Comparison of ENCODE assay signal across 8 mouse cellular contexts in genomic region chr10:100588932-100589388, GRCm38 (mm10). TPM values are rescaled to one million over a fixed set of nuclear protein-coding genes. Genes with fewer than 3 reads are reported as not detected.
DNase-seq lines count a peak whose midpoint lies in the region; ATAC-seq and TF ChIP-seq lines count a peak whose summit lies in the region.

No protein-coding gene starts in this region.

- no peak overlapping the region for H3K27ac ChIP-seq in brown adipose tissue, adult 24 weeks (replicated peaks; ENCODE audit: low read depth, low read length)
- H3K27ac ChIP-seq in heart, embryonic 13.5 days (replicated peaks): peak overlapping the region; percentile 71
- no peak overlapping the region for H3K27ac ChIP-seq in kidney, postnatal 0 days
- H3K27ac ChIP-seq in liver, adult 2 months (replicated peaks; ENCODE audit: insufficient read depth, low read depth, low read length): no peak overlapping the region

- peaks cover 6% of the 10 kb centered on the region for H3K36me3 ChIP-seq in heart, embryonic 13.5 days
- no peaks in the 10 kb centered on the region for H3K36me3 ChIP-seq in kidney, postnatal 0 days (ENCODE audit: insufficient read depth, low read length)
- no peaks in the 10 kb centered on the region for H3K36me3 ChIP-seq in liver, adult 2 months (ENCODE audit: control insufficient read depth, insufficient read depth, low read length)

- ATAC-seq in erythroid progenitor cell, adult 5-6 weeks (replicated peaks; ENCODE audit: low FRiP score, poor library complexity, severe bottlenecking): peak; percentile 99
- ATAC-seq in heart, embryonic 13.5 days (ENCODE audit: extremely low read depth, insufficient number of reproducible peaks, low FRiP score, low TSS enrichment): peak; percentile 93
- ATAC-seq in kidney, postnatal 0 days (replicated peaks; ENCODE audit: low FRiP score, low read depth): peak; percentile 98
- peak; percentile 96 for ATAC-seq in monocyte, adult 5-6 weeks (replicated peaks; ENCODE audit: insufficient number of reproducible peaks, low FRiP score, low TSS enrichment, poor library complexity, severe bottlenecking)

- under 1% methylated on average over 31 of the region's 31 CpGs for WGBS in heart, embryonic 13.5 days
- under 1% methylated on average over 31 of the region's 31 CpGs for WGBS in kidney, postnatal 0 days
- under 1% methylated on average over 31 of the region's 31 CpGs for WGBS in liver, adult 2 months

- H3K4me3 ChIP-seq in brown adipose tissue, adult 24 weeks (ENCODE audit: insufficient read depth, low read depth, low read length): peak overlapping the region; percentile 89
- peak overlapping the region; percentile 71 for H3K4me3 ChIP-seq in heart, embryonic 13.5 days
- H3K4me3 ChIP-seq in kidney, postnatal 0 days (replicated peaks; ENCODE audit: low read depth, low read length): peak overlapping the region; percentile 82
- peak overlapping the region; percentile 74 for H3K4me3 ChIP-seq in liver, adult 2 months (ENCODE audit: insufficient read depth, low read depth, low read length)

- no peaks in the 10 kb centered on the region for H3K4me1 ChIP-seq in brown adipose tissue, adult 24 weeks (ENCODE audit: control insufficient read depth, insufficient read depth, insufficient read length, low read length)
- H3K4me1 ChIP-seq in heart, embryonic 13.5 days: peaks cover 7% of the 10 kb centered on the region
- H3K4me1 ChIP-seq in kidney, postnatal 0 days (replicated peaks; ENCODE audit: insufficient read depth, low read length): no peaks in the 10 kb centered on the region; the same call in 1 of the 2 replicates
- peaks cover 3% of the 10 kb centered on the region; the same call in 1 of the 2 replicates for H3K4me1 ChIP-seq in liver, adult 2 months (ENCODE audit: control insufficient read depth, insufficient read depth, low read length)

- TF ChIP-seq POLR2A in liver, adult 2 months (IDR thresholded peaks at IDR 0.05; ENCODE audit: extremely low read depth, insufficient read depth, low read length): peak; percentile 55; the same call in 1 of the 2 replicates

- peak overlapping the region; percentile 77 for H3K4me2 ChIP-seq in heart, embryonic 13.5 days
- peak overlapping the region; percentile 69 for H3K4me2 ChIP-seq in kidney, postnatal 0 days (ENCODE audit: low read length)

- no peaks in the 10 kb centered on the region for H3K9me3 ChIP-seq in heart, embryonic 13.5 days
- no peaks in the 10 kb centered on the region for H3K9me3 ChIP-seq in kidney, postnatal 0 days (replicated peaks; ENCODE audit: low read length)

- no peaks in the 10 kb centered on the region for H3K79me2 ChIP-seq in liver, adult 2 months (ENCODE audit: control insufficient read depth, insufficient read depth, low read length)

- H3K27me3 ChIP-seq in heart, embryonic 13.5 days (replicated peaks): no peaks in the 10 kb centered on the region
- no peaks in the 10 kb centered on the region for H3K27me3 ChIP-seq in kidney, postnatal 0 days (ENCODE audit: insufficient read depth, low read length)
- H3K27me3 ChIP-seq in liver, adult 2 months (ENCODE audit: control insufficient read depth, insufficient read depth, low read length): no peaks in the 10 kb centered on the region

- H3K9ac ChIP-seq in heart, embryonic 13.5 days: peak overlapping the region; percentile 86
- H3K9ac ChIP-seq in kidney, postnatal 0 days (ENCODE audit: low read depth, low read length): peak overlapping the region; percentile 70
- peak overlapping the region; percentile 62 for H3K9ac ChIP-seq in liver, adult 2 months (ENCODE audit: low read depth, low read length)

- no peak for TF ChIP-seq CTCF in kidney, postnatal 0 days (IDR thresholded peaks at IDR 0.05; ENCODE audit: low read depth)
- TF ChIP-seq CTCF in liver, adult 2 months (IDR thresholded peaks at IDR 0.05; ENCODE audit: low read depth, low read length): no peak

- peak; percentile 93 for DNase-seq in CD4-positive, CD25-positive, alpha-beta regulatory T cell, adult 2 months (ENCODE audit: low read depth, low spot score)
- peak; percentile 89 for DNase-seq in kidney, postnatal 0 days (ENCODE audit: low spot score)
- DNase-seq in liver, adult 2 months (ENCODE audit: extremely low read depth, low read depth, low spot score): peak; percentile 79
- peak; percentile 79 to 82 for DNase-seq in spleen, postnatal 36 days (ENCODE audit: low spot score in 2 of 2)

RNA-seq across cellular contexts. Expression of gene 4930430F08Rik, which starts 1.3 kb away (rescaled TPM):
- 13.7 and 15.1 TPM in 2 replicates for polyA plus RNA-seq in brown adipose tissue, adult 24 weeks (2012; ENCODE audit: insufficient read depth, insufficient read length, missing spikeins)
- 18.7 and 35.2 TPM in 2 replicates for total RNA-seq in erythroid progenitor cell, adult 5-6 weeks (2015; ENCODE audit: low replicate concordance)
- 50.6 and 71.9 TPM in 2 replicates for total RNA-seq in erythroid progenitor cell, adult 5-6 weeks (2017; ENCODE audit: low replicate concordance)
- 6.6 and 8.7 TPM in 2 replicates for polyA plus RNA-seq in heart, embryonic 13.5 days (2015; fragmentation: Nextera tagmentation; extraction: Ambion mirVana)
- polyA plus RNA-seq in kidney, postnatal 0 days (2015; fragmentation: Nextera tagmentation; extraction: Ambion mirVana): 10.1 and 11.3 TPM in 2 replicates
- 10.3 and 11.0 TPM in 2 replicates for total RNA-seq in liver, adult 2 months (2014; rRNA removed)
- polyA plus RNA-seq in liver, adult 2 months (2012; rRNA removed): 8.3 and 10.8 TPM in 2 replicates
- total RNA-seq in monocyte, adult 5-6 weeks (2017): 2.5 to 6.2 TPM (median 5.2 TPM) in 3 replicates

RNA-seq across cellular contexts. Expression of gene 1700017N19Rik, which starts 1.3 kb away (rescaled TPM):
- not detected in 2 replicates for polyA plus RNA-seq in brown adipose tissue, adult 24 weeks (2012; ENCODE audit: insufficient read depth, insufficient read length, missing spikeins)
- not detected in 2 replicates for total RNA-seq in erythroid progenitor cell, adult 5-6 weeks (2015; ENCODE audit: low replicate concordance)
- total RNA-seq in erythroid progenitor cell, adult 5-6 weeks (2017; ENCODE audit: low replicate concordance): not detected in 2 replicates
- not detected in 2 replicates for polyA plus RNA-seq in heart, embryonic 13.5 days (2015; fragmentation: Nextera tagmentation; extraction: Ambion mirVana)
- polyA plus RNA-seq in kidney, postnatal 0 days (2015; fragmentation: Nextera tagmentation; extraction: Ambion mirVana): not detected in 2 replicates
- not detected in 2 replicates for total RNA-seq in liver, adult 2 months (2014; rRNA removed)
- not detected in 2 replicates for polyA plus RNA-seq in liver, adult 2 months (2012; rRNA removed)
- total RNA-seq in monocyte, adult 5-6 weeks (2017): not detected in 3 replicates
